Mouse (Mus musculus): ENCODE results near the gene Sppl3. TPM values are rescaled to one million over a fixed set of nuclear protein-coding genes. Genes with fewer than 3 reads are reported as not detected.
A peak's percentile ranks its signal among the peaks of the same experiment; 100 is the strongest.
"Not testable (repeated sequence)": the region's sequence is repeated elsewhere in the genome, so short reads cannot be mapped to it uniquely, and the experiment has no call there.

Sppl3 gene
- polyA plus RNA-seq, 1 experiment from 2014 or later, result 23.6 TPM

GRCm38 (mm10) chr5:115091776-115092175, 80.8 kb downstream of the Sppl3 start:
- H3K27me3 ChIP-seq (ENCODE audit: control insufficient read depth, insufficient read depth, low read length), result no peaks in the 10 kb centered on the region
- H3K36me3 ChIP-seq (ENCODE audit: control insufficient read depth, insufficient read depth, low read length), result peaks cover 37% of the 10 kb centered on the region
- no peaks in the 10 kb centered on the region for H3K9me3 ChIP-seq (ENCODE audit: control insufficient read depth, low read length)
- no peak for ATAC-seq (ENCODE audit: low FRiP score)
- 88% methylated on average over 6 of the region's 6 CpGs for WGBS
- no peak for DNase-seq (ENCODE audit: low spot score, missing footprints)
- no peak overlapping the region for H3K9ac ChIP-seq (ENCODE audit: low read length)
- H3K4me2 ChIP-seq, result no peak overlapping the region
- H3K27ac ChIP-seq (ENCODE audit: low read depth, low read length), result no peak overlapping the region
- no peaks in the 10 kb centered on the region for H3K4me1 ChIP-seq (ENCODE audit: control insufficient read depth, insufficient read depth, low read length)
- H3K4me3 ChIP-seq (ENCODE audit: low read depth, low read length), result no peak overlapping the region

DNA sequence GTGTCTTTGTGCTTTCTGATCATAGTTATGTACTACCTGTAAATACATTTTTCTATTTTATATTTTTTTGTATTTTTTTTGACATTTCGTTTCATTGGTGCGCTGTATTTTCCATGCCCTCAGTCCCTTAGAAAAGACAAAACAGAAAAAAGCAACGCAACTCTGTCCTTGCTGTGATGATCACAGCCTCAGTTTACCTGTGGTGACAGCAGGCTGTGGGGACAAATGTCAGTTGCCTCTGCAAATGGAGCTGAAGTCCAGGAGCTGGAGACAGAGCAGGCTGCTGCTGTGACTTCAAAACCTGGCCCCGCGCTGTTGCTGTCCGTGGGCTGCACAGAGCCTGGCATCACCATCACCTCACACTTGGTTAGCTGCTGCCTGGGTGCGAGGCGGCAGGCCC, 87.3 kb downstream of the Sppl3 start, which contains the start of gene Gm10401:
Gene Gm10401, minus strand, starts transcription at position 101 of the 400 bp plus-strand sequence.
- H3K36me3 ChIP-seq (ENCODE audit: control insufficient read depth, insufficient read depth, low read length), result peaks cover 19% of the 10 kb centered on the region
- H3K9ac ChIP-seq (ENCODE audit: low read length), result no peak within 1 kb of the TSS
- no peaks in the 10 kb centered on the region for H3K4me1 ChIP-seq (ENCODE audit: control insufficient read depth, insufficient read depth, low read length)
- no peaks in the 10 kb centered on the region for H3K27me3 ChIP-seq (ENCODE audit: control insufficient read depth, insufficient read depth, low read length)
- 96% methylated on average over 8 of the region's 8 CpGs for WGBS
- no peaks in the 10 kb centered on the region for H3K9me3 ChIP-seq (ENCODE audit: control insufficient read depth, low read length)
- no peak within 1 kb of the TSS for H3K27ac ChIP-seq (ENCODE audit: low read depth, low read length)
- ATAC-seq (ENCODE audit: low FRiP score) (no peak), DNase-seq (ENCODE audit: low spot score, missing footprints) (no peak)
- H3K4me2 ChIP-seq, result no peak within 1 kb of the TSS
- H3K4me3 ChIP-seq (ENCODE audit: low read depth, low read length), result no peak within 1 kb of the TSS

GRCm38 (mm10) chr5:115099530-115099929, 88.6 kb downstream of the Sppl3 start:
- Histone ChIP-seq H3K27me3 (ENCODE audit: control insufficient read depth, insufficient read depth, low read length) (no peaks in the 10 kb centered on the region), H3K9me3 (ENCODE audit: control insufficient read depth, low read length) (no peaks in the 10 kb centered on the region), H3K27ac (ENCODE audit: low read depth, low read length) (no peak overlapping the region), H3K9ac (ENCODE audit: low read length) (no peak overlapping the region), H3K4me3 (ENCODE audit: low read depth, low read length) (no peak overlapping the region), H3K4me1 (ENCODE audit: control insufficient read depth, insufficient read depth, low read length) (no peaks in the 10 kb centered on the region), H3K4me2 (no peak overlapping the region), H3K36me3 (ENCODE audit: control insufficient read depth, insufficient read depth, low read length) (peaks cover 19% of the 10 kb centered on the region)
- WGBS, result 86% methylated on average over 5 of the region's 5 CpGs
- DNase-seq (ENCODE audit: low spot score, missing footprints) (peak; percentile 79), ATAC-seq (ENCODE audit: low FRiP score) (no peak)

DNA sequence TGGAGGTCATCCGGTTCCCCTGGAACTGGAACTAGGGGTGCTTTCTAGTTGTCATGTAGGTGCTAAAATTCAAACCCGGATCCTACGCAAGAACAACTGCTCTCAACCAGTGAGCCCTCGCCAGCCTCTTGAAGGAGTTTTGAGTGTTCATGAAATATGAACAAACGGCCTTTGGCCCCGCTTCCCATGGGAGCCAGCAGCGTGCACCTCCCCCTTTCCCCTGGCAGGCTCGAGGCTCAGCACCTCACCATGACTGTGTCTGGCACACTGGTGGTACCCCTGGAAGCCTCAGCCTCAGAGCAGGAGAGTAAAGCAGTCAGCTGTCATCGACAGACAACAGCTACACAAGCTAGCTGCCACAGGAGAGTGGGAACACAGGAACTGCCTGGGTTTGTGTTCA, 89.1 kb downstream of the Sppl3 start:
- Histone ChIP-seq H3K36me3 (ENCODE audit: control insufficient read depth, insufficient read depth, low read length) (peaks cover 18% of the 10 kb centered on the region), H3K27ac (ENCODE audit: low read depth, low read length) (no peak overlapping the region), H3K4me2 (no peak overlapping the region), H3K4me3 (ENCODE audit: low read depth, low read length) (no peak overlapping the region), H3K9me3 (ENCODE audit: control insufficient read depth, low read length) (no peaks in the 10 kb centered on the region), H3K27me3 (ENCODE audit: control insufficient read depth, insufficient read depth, low read length) (no peaks in the 10 kb centered on the region), H3K9ac (ENCODE audit: low read length) (no peak overlapping the region), H3K4me1 (ENCODE audit: control insufficient read depth, insufficient read depth, low read length) (no peaks in the 10 kb centered on the region)
- ATAC-seq (ENCODE audit: low FRiP score), result no peak
- no peak for DNase-seq (ENCODE audit: low spot score, missing footprints)
- WGBS, result 92% methylated on average over 9 of the region's 9 CpGs

GRCm38 (mm10) chr5:115100473-115100872, 89.5 kb downstream of the Sppl3 start:
- H3K27ac ChIP-seq (ENCODE audit: low read depth, low read length), result no peak overlapping the region
- ATAC-seq (ENCODE audit: low FRiP score) (no peak), DNase-seq (ENCODE audit: low spot score, missing footprints) (peak; percentile 78)
- 89% methylated on average over 6 of the region's 6 CpGs for WGBS
- no peak overlapping the region for H3K9ac ChIP-seq (ENCODE audit: low read length)
- H3K9me3 ChIP-seq (ENCODE audit: control insufficient read depth, low read length), result no peaks in the 10 kb centered on the region
- no peaks in the 10 kb centered on the region for H3K4me1 ChIP-seq (ENCODE audit: control insufficient read depth, insufficient read depth, low read length)
- no peak overlapping the region for H3K4me3 ChIP-seq (ENCODE audit: low read depth, low read length)
- peaks cover 14% of the 10 kb centered on the region for H3K36me3 ChIP-seq (ENCODE audit: control insufficient read depth, insufficient read depth, low read length)
- H3K27me3 ChIP-seq (ENCODE audit: control insufficient read depth, insufficient read depth, low read length), result no peaks in the 10 kb centered on the region
- H3K4me2 ChIP-seq, result no peak overlapping the region

DNA sequence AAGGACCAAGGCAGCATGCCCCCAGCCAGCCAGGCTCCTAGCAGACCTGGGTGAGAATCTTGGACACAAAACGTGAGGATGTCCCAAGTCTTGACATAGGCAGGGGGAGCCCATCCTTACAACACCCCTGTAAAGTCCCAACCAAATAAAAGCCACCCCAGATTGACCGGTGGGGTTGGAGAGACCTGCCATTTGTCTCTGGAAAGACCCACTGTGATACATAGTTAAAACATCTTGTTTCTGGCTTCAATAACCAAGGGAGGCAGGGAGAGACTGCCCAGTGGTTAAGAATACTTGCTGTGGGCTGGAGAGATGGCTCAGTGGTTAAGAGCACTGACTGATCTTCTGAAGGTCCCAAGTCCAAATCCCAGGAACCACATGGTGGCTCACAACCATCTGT, 91.3 kb downstream of the Sppl3 start:
- H3K9me3 ChIP-seq (ENCODE audit: control insufficient read depth, low read length), result no peaks in the 10 kb centered on the region
- no peaks in the 10 kb centered on the region for H3K4me1 ChIP-seq (ENCODE audit: control insufficient read depth, insufficient read depth, low read length)
- peak; percentile 72 for DNase-seq (ENCODE audit: low spot score, missing footprints)
- no peaks in the 10 kb centered on the region for H3K27me3 ChIP-seq (ENCODE audit: control insufficient read depth, insufficient read depth, low read length)
- 84% methylated on average over 2 of the region's 2 CpGs for WGBS
- H3K9ac ChIP-seq (ENCODE audit: low read length), result no peak overlapping the region
- no peak overlapping the region for H3K4me2 ChIP-seq
- no peak for ATAC-seq (ENCODE audit: low FRiP score)
- H3K27ac ChIP-seq (ENCODE audit: low read depth, low read length), result no peak overlapping the region
- H3K4me3 ChIP-seq (ENCODE audit: low read depth, low read length), result no peak overlapping the region
- no peaks in the 10 kb centered on the region for H3K36me3 ChIP-seq (ENCODE audit: control insufficient read depth, insufficient read depth, low read length)

- H3K36me3 ChIP-seq (ENCODE audit: control insufficient read depth, insufficient read depth, low read length); ATAC-seq (ENCODE audit: low FRiP score): not testable (repeated sequence)
- 98% methylated on average over 23 of the region's 23 CpGs for WGBS
These were observed 92.3 kb downstream of the Sppl3 start for GRCm38 (mm10) chr5:115103253-115103652.

GRCm38 (mm10) chr5:115111156-115111555, 100.2 kb downstream of the Sppl3 start:
- DNase-seq (ENCODE audit: low spot score, missing footprints) (no peak), ATAC-seq (ENCODE audit: low FRiP score) (no peak)
- no peaks in the 10 kb centered on the region for H3K27me3 ChIP-seq (ENCODE audit: control insufficient read depth, insufficient read depth, low read length)
- H3K36me3 ChIP-seq (ENCODE audit: control insufficient read depth, insufficient read depth, low read length), result peaks cover 2% of the 10 kb centered on the region; the same call in 1 of the 2 replicates
- H3K4me3 ChIP-seq (ENCODE audit: low read depth, low read length), result no peak overlapping the region
- 96% methylated on average over 8 of the region's 8 CpGs for WGBS
- no peak overlapping the region for H3K9ac ChIP-seq (ENCODE audit: low read length)
- peaks cover 10% of the 10 kb centered on the region for H3K4me1 ChIP-seq (ENCODE audit: control insufficient read depth, insufficient read depth, low read length)
- no peak overlapping the region for H3K4me2 ChIP-seq
- no peak overlapping the region for H3K27ac ChIP-seq (ENCODE audit: low read depth, low read length)
- H3K9me3 ChIP-seq (ENCODE audit: control insufficient read depth, low read length), result no peaks in the 10 kb centered on the region

More at GRCm38 (mm10) chr5:115103253-115103652, 92.3 kb downstream of the Sppl3 start:
- H3K4me1 ChIP-seq (ENCODE audit: control insufficient read depth, insufficient read depth, low read length); H3K9ac ChIP-seq (ENCODE audit: low read length); DNase-seq (ENCODE audit: low spot score, missing footprints); H3K4me2 ChIP-seq; H3K27ac ChIP-seq (ENCODE audit: low read depth, low read length); H3K27me3 ChIP-seq (ENCODE audit: control insufficient read depth, insufficient read depth, low read length); H3K9me3 ChIP-seq (ENCODE audit: control insufficient read depth, low read length); H3K4me3 ChIP-seq (ENCODE audit: low read depth, low read length): not testable (repeated sequence)

DNA sequence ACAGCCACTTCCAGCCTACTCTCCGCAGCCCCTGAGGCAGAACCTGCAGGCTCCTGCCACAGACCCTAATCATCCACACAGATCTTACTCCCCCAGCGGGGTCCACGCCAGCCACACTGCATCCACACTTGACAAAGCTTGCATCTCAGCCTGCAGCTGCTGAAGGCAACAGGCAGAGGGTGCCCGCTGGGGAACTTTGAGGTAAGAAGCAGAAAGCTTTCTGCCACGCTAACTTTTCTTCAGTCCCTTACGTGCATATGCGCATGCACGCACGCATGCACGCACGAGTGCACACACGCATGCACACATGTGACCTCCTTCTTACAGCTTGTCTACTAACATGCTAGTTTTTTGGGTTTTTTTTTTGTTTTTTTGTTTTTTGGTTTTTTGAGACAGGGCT, 102.3 kb downstream of the Sppl3 start:
- H3K27ac ChIP-seq (ENCODE audit: low read depth, low read length), result no peak overlapping the region
- no peak overlapping the region for H3K4me3 ChIP-seq (ENCODE audit: low read depth, low read length)
- WGBS, result 96% methylated on average over 12 of the region's 12 CpGs
- ATAC-seq (ENCODE audit: low FRiP score), result no peak
- no peaks in the 10 kb centered on the region for H3K27me3 ChIP-seq (ENCODE audit: control insufficient read depth, insufficient read depth, low read length)
- H3K9ac ChIP-seq (ENCODE audit: low read length), result no peak overlapping the region
- H3K4me2 ChIP-seq, result no peak overlapping the region
- no peaks in the 10 kb centered on the region for H3K9me3 ChIP-seq (ENCODE audit: control insufficient read depth, low read length)
- DNase-seq (ENCODE audit: low spot score, missing footprints), result no peak
- peaks cover 5% of the 10 kb centered on the region for H3K36me3 ChIP-seq (ENCODE audit: control insufficient read depth, insufficient read depth, low read length)
- peaks cover 10% of the 10 kb centered on the region for H3K4me1 ChIP-seq (ENCODE audit: control insufficient read depth, insufficient read depth, low read length)

GRCm38 (mm10) chr5:115114501-115114900, 103.6 kb downstream of the Sppl3 start:
- 97% methylated on average over 8 of the region's 8 CpGs for WGBS
- no peak for ATAC-seq (ENCODE audit: low FRiP score)

More at GRCm38 (mm10) chr5:115114501-115114900, 103.6 kb downstream of the Sppl3 start:
- no peak overlapping the region for H3K4me2 ChIP-seq
- no peaks in the 10 kb centered on the region for H3K27me3 ChIP-seq (ENCODE audit: control insufficient read depth, insufficient read depth, low read length)
- H3K4me1 ChIP-seq (ENCODE audit: control insufficient read depth, insufficient read depth, low read length), result peaks cover 12% of the 10 kb centered on the region
- no peak overlapping the region for H3K27ac ChIP-seq (ENCODE audit: low read depth, low read length)
- no peak overlapping the region for H3K9ac ChIP-seq (ENCODE audit: low read length)
- no peaks in the 10 kb centered on the region for H3K9me3 ChIP-seq (ENCODE audit: control insufficient read depth, low read length)
- H3K4me3 ChIP-seq (ENCODE audit: low read depth, low read length), result no peak overlapping the region
- peaks cover 5% of the 10 kb centered on the region for H3K36me3 ChIP-seq (ENCODE audit: control insufficient read depth, insufficient read depth, low read length)
- DNase-seq (ENCODE audit: low spot score, missing footprints), result no peak

All from midbrain, embryonic 11.5 days (tissue).